Mouse (Mus musculus) CH12.LX (cell line): ENCODE data around the gene Stk38l. TPM values are rescaled to one million over a fixed set of nuclear protein-coding genes. Genes with fewer than 3 reads are reported as not detected.
"Not testable (repeated sequence)": the region's sequence is repeated elsewhere in the genome, so short reads cannot be mapped to it uniquely, and the experiment has no call there.

Experiments
- DNase-seq: peaks from one replicate; pipeline ENCODE4 v3.0.0-alpha.2; 2013; ENCODE audit errors: extremely low read depth
- H3K27ac ChIP-seq: 2 replicates; pipeline ENCODE4 v1.5.1; 2012; ENCODE audit warnings: low read depth, mild to moderate bottlenecking, control low read depth, moderate library complexity; ENCODE audit not compliant: insufficient read depth
- H3K27me3 ChIP-seq: replicated peaks from 2 replicates; pipeline ENCODE3; 2012; ENCODE audit warnings: inconsistent platforms
- H3K36me3 ChIP-seq, 2 experiments: replicated peaks in 1 of 2; 2 replicates each; pipeline versions ENCODE3 to v1.6.1; 2012; ENCODE audit warnings: inconsistent platforms in 1 of 2, low read length in 1 of 2, mild to moderate bottlenecking in 1 of 2, mixed read lengths in 1 of 2, moderate library complexity in 1 of 2; ENCODE audit not compliant: control insufficient read depth in 1 of 2, insufficient read depth in 1 of 2
- H3K4me1 ChIP-seq, 2 experiments: 2 replicates each; pipeline ENCODE4 v1.6.1; 2012; ENCODE audit warnings: inconsistent platforms in 1 of 2, moderate library complexity in 1 of 2; ENCODE audit not compliant: insufficient read depth in 2 of 2, control insufficient read depth in 1 of 2
- H3K4me2 ChIP-seq: 2 replicates; pipeline ENCODE4 v1.6.1; 2012; ENCODE audit warnings: low read depth, mild to moderate bottlenecking, control low read depth; ENCODE audit not compliant: poor library complexity, insufficient read depth, severe bottlenecking
- H3K4me3 ChIP-seq, 3 experiments: fragments of 150-350 bp in 1 of 3; sonication (generic) in 1 of 3; replicated peaks in 1 of 3; 2 replicates each; pipeline versions ENCODE3 to v1.5.1; 2011 to 2012; ENCODE audit warnings: low read depth in 2 of 3, low read length in 2 of 3, mild to moderate bottlenecking in 2 of 3, moderate library complexity in 2 of 3, control low read depth in 1 of 3, improper control_type of control experiment in 1 of 3, inconsistent platforms in 1 of 3, mixed read lengths in 1 of 3; ENCODE audit not compliant: poor library complexity in 1 of 3
- H3K79me2 ChIP-seq: replicated peaks from 2 replicates; pipeline ENCODE4 v1.6.1; 2012; ENCODE audit warnings: mild to moderate bottlenecking, moderate library complexity; ENCODE audit not compliant: control insufficient read depth, poor library complexity, insufficient read depth, severe bottlenecking; ENCODE audit errors: extremely low read depth
- H3K9ac ChIP-seq: 2 replicates; pipeline ENCODE4 v1.6.1; 2012; ENCODE audit warnings: low read depth, mild to moderate bottlenecking, control low read depth, moderate library complexity; ENCODE audit not compliant: insufficient read depth
- H3K9me3 ChIP-seq: replicated peaks from 2 replicates; pipeline ENCODE3; 2012; ENCODE audit warnings: low read length, inconsistent platforms, mixed read lengths
- CHD2 ChIP-seq: IDR thresholded peaks from 2 replicates; pipeline ENCODE4 v1.6.1; 2011; ENCODE audit warnings: low read length, improper control_type of control experiment
- CTCF ChIP-seq, 2 experiments: IDR thresholded peaks in 1 of 2; conservative IDR thresholded peaks in 1 of 2; 2 replicates each; pipeline ENCODE4 v1.5.1; 2011 to 2012; ENCODE audit warnings: low read depth in 2 of 2, low read length in 2 of 2, improper control_type of control experiment in 1 of 2, inconsistent platforms in 1 of 2, mild to moderate bottlenecking in 1 of 2, moderate library complexity in 1 of 2
- E2F4 ChIP-seq: IDR thresholded peaks from 2 replicates; pipeline ENCODE4 v1.6.1; 2011; ENCODE audit warnings: low read depth, low read length, improper control_type of control experiment; ENCODE audit not compliant: insufficient replicate concordance
- ELF1 ChIP-seq: IDR thresholded peaks from 2 replicates; pipeline ENCODE4 v1.6.1; 2014; ENCODE audit warnings: low read depth, mild to moderate bottlenecking, inconsistent platforms, low read length, improper control_type of control experiment
- EP300 ChIP-seq: IDR thresholded peaks from 2 replicates; pipeline ENCODE4 v1.6.1; 2011; ENCODE audit warnings: low read length, improper control_type of control experiment
- ETS1 ChIP-seq: conservative IDR thresholded peaks from 2 replicates; pipeline ENCODE4 v1.6.1; 2012; ENCODE audit warnings: low read depth, mild to moderate bottlenecking, inconsistent platforms, low read length, improper control_type of control experiment, moderate library complexity
- IRF4 ChIP-seq: IDR thresholded peaks from 2 replicates; pipeline ENCODE4 v1.6.1; 2014; ENCODE audit warnings: low read depth, mild to moderate bottlenecking, inconsistent platforms, low read length, improper control_type of control experiment
- JUN ChIP-seq: IDR thresholded peaks from 2 replicates; pipeline ENCODE4 v1.6.1; 2011; ENCODE audit warnings: low read depth, mild to moderate bottlenecking, low read length, improper control_type of control experiment, moderate library complexity; ENCODE audit not compliant: insufficient read depth
- KAT2A ChIP-seq: IDR thresholded peaks from 2 replicates; pipeline ENCODE4 v1.6.1; 2012; ENCODE audit warnings: low read length, improper control_type of control experiment, inconsistent platforms; ENCODE audit not compliant: insufficient replicate concordance
- MAFK ChIP-seq: IDR thresholded peaks from 2 replicates; pipeline ENCODE4 v1.6.1; 2011; ENCODE audit warnings: low read length, improper control_type of control experiment; ENCODE audit not compliant: insufficient replicate concordance
- MEF2A ChIP-seq: IDR thresholded peaks from 2 replicates; pipeline ENCODE4 v1.6.1; 2014; ENCODE audit warnings: low read depth, mild to moderate bottlenecking, inconsistent platforms, low read length, improper control_type of control experiment, borderline replicate concordance
- NRF1 ChIP-seq: IDR thresholded peaks from 2 replicates; pipeline ENCODE4 v1.6.1; 2014; ENCODE audit warnings: low read depth, mild to moderate bottlenecking, inconsistent platforms, low read length, improper control_type of control experiment, moderate library complexity
- POLR2A ChIP-seq: IDR thresholded peaks from 2 replicates; pipeline ENCODE4 v1.6.1; 2011; ENCODE audit warnings: low read depth, mild to moderate bottlenecking, improper control_type of control experiment, low read length
- RAD21 ChIP-seq: IDR thresholded peaks from 2 replicates; pipeline ENCODE4 v1.6.1; 2011; ENCODE audit warnings: low read depth, mild to moderate bottlenecking, low read length, improper control_type of control experiment, moderate library complexity
- SIN3A ChIP-seq: IDR thresholded peaks from 2 replicates; pipeline ENCODE4 v1.6.1; 2012; ENCODE audit warnings: low read length, improper control_type of control experiment, inconsistent platforms
- TBP ChIP-seq: conservative IDR thresholded peaks from 2 replicates; pipeline ENCODE4 v1.6.1; 2011; ENCODE audit warnings: low read depth, low read length, improper control_type of control experiment
- TCF12 ChIP-seq: IDR thresholded peaks from 2 replicates; pipeline ENCODE4 v1.6.1; 2014; ENCODE audit warnings: low read depth, mild to moderate bottlenecking, inconsistent platforms, low read length, improper control_type of control experiment
- USF2 ChIP-seq: conservative IDR thresholded peaks from 2 replicates; pipeline ENCODE4 v1.6.1; 2011; ENCODE audit warnings: low read depth, low read length, improper control_type of control experiment
- ZKSCAN1 ChIP-seq: IDR thresholded peaks from 2 replicates; pipeline ENCODE4 v1.6.1; 2012; ENCODE audit warnings: low read depth, inconsistent platforms, low read length, improper control_type of control experiment, borderline replicate concordance
- ZMIZ1 ChIP-seq: IDR thresholded peaks from 2 replicates; pipeline ENCODE4 v1.6.1; 2012; ENCODE audit warnings: low read depth, mild to moderate bottlenecking, inconsistent platforms, low read length, improper control_type of control experiment
- ZNF384 ChIP-seq: IDR thresholded peaks from 2 replicates; pipeline ENCODE4 v1.6.1; 2012; ENCODE audit warnings: low read depth, low read length, improper control_type of control experiment, inconsistent platforms
- dilution Hi-C: fragments of 300-500 bp; cut with MboI; formaldehyde crosslinking; loops from 2 replicates; pipeline ENCODE4 v1.14.3; 2020; ENCODE audit warnings: low sequenced_read_pairs; ENCODE audit not compliant: extremely low pct_unique_long_range_greater_than_20kb, extremely low pct_ligation_motif_present
- in situ Hi-C: fragments of 300-500 bp; cut with MboI; formaldehyde crosslinking; loops from 3 replicates; pipeline ENCODE4 v1.14.3; 2019; ENCODE audit warnings: low sequenced_read_pairs, low pct_ligation_motif_present, low pct_unique_long_range_greater_than_20kb, mixed read lengths
- polyA plus RNA-seq: library from polyadenylated mRNA; unstranded; fragments of >175 nt; gene quantifications from 2 replicates; pipeline ENCODE4 v1.2.1, GENCODE M21; 2012; ENCODE audit warnings: low read depth; ENCODE audit not compliant: insufficient read length
- total RNA-seq, 2 experiments: library from RNA; depleted of rRNA; stranded (reverse); fragments of 300-350 nt in 1 of 2; fragments of >200 nt in 1 of 2; gene quantifications; 2 replicates each; pipeline ENCODE4 v1.2.3; 2012 to 2014

The Stk38l gene
- total and polyA plus RNA-seq, 3 experiments, result 3.8 to 5.2 (median 4.7) TPM

GRCm38 (mm10) chr6:146775864-146776263 lies 51.1 kb downstream of the Stk38l start:
- H3K27ac ChIP-seq, H3K4me3 ChIP-seq, in situ Hi-C loops, H3K9me3 ChIP-seq, dilution Hi-C loops, H3K79me2 ChIP-seq, H3K9ac ChIP-seq, DNase-seq, H3K27me3 ChIP-seq, H3K4me2 ChIP-seq: not testable (repeated sequence)
- peaks cover 2 to 27% of the 10 kb centered on the region in 2 experiments; a peak in 3 of 4 replicates for H3K4me1 ChIP-seq
- H3K36me3 ChIP-seq, result peaks cover 9 to 23% of the 10 kb centered on the region in 2 experiments

GRCm38 (mm10) chr6:146776610-146777389 lies 52.0 kb downstream of the Stk38l start:
- Histone ChIP-seq H3K9ac (no peak overlapping the region), H3K4me1 (peaks cover 2 to 22% of the 10 kb centered on the region in 2 experiments; a peak in 2 of 4 replicates), H3K36me3 (peaks cover 5 to 19% of the 10 kb centered on the region in 2 experiments), H3K4me3 (no peak overlapping the region), H3K27me3 (no peaks in the 10 kb centered on the region), H3K79me2 (no peaks in the 10 kb centered on the region), H3K27ac (no peak overlapping the region), H3K9me3 (no peaks in the 10 kb centered on the region), H3K4me2 (0 out of 2 replicates have a peak overlapping the region, but pooled peaks have one; percentile 15)
- in situ Hi-C loops, result no loop called here
- dilution Hi-C loops, result no loop called here
- TF ChIP-seq EP300, result no peak; the same call in 1 of the 2 replicates
- TF ChIP-seq ELF1, result peak; percentile 74
- TF ChIP-seq ETS1, result peak; percentile 74
- TF ChIP-seq JUN, result 0 out of 2 replicates have a peak, but pooled peaks have one; percentile 9
- DNase-seq, result peak; percentile 69

- TF ChIP-seq TCF12 (no peak), ETS1 (no peak), ZNF384 (no peak), EP300 (no peak), KAT2A (no peak), USF2 (no peak), JUN (no peak), CTCF (conservative IDR thresholded peaks at IDR 0.05 in 1 of 2, IDR thresholded peaks at IDR 0.05 in 1 of 2; ENCODE audit: low read depth in 2 of 2, low read length in 2 of 2) (no peak), CHD2 (no peak), E2F4 (no peak), ZKSCAN1 (no peak), MAFK (no peak), NRF1 (no peak), RAD21 (no peak), POLR2A (no peak), SIN3A (no peak), IRF4 (no peak), ZMIZ1 (no peak), TBP (no peak), MEF2A (no peak)
- TF ChIP-seq, all 38 proteins: peak for 0
- H3K9ac ChIP-seq, result no peak overlapping the region
- DNase-seq, result no peak
- peaks cover 3 to 16% of the 10 kb centered on the region in 2 experiments for H3K36me3 ChIP-seq
- no peak overlapping the region for H3K4me3 ChIP-seq
- peaks cover 2 to 22% of the 10 kb centered on the region in 2 experiments; a peak in 2 of 4 replicates for H3K4me1 ChIP-seq
- H3K27ac ChIP-seq, result no peak overlapping the region
- H3K4me2 ChIP-seq, result no peak overlapping the region
- no peaks in the 10 kb centered on the region for H3K27me3 ChIP-seq
- no peaks in the 10 kb centered on the region for H3K79me2 ChIP-seq
- dilution Hi-C loops, result no loop called here
- in situ Hi-C loops, result no loop called here
- no peaks in the 10 kb centered on the region for H3K9me3 ChIP-seq
Observed at GRCm38 (mm10) chr6:146778055-146778454, 53.3 kb downstream of the Stk38l start.
